Mouse (Mus musculus) adrenal gland, postnatal 36 days (tissue): ENCODE data around the gene Sucnr1. TPM values are rescaled to one million over a fixed set of nuclear protein-coding genes. Genes with fewer than 3 reads are reported as not detected.
A peak's percentile ranks its signal among the peaks of the same experiment; 100 is the strongest.
"Not testable (repeated sequence)": the region's sequence is repeated elsewhere in the genome, so short reads cannot be mapped to it uniquely, and the experiment has no call there.

Experiments
- DNase-seq, 2 experiments: peaks; one replicate each; pipeline ENCODE4 v3.0.0; 2021; ENCODE audit warnings: mixed read lengths in 1 of 2
- long read RNA-seq, 2 experiments: library from polyadenylated mRNA; stranded (forward); transcript quantifications; one replicate each; pipeline ENCODE4 v2.0.0; 2021; ENCODE audit warnings: borderline sequencing depth in 2 of 2
- total RNA-seq, 2 experiments: library from RNA; stranded (reverse); gene quantifications; 2 replicates each; pipeline ENCODE4 v1.2.3; 2021

Gene Sucnr1
- total RNA-seq = 1 to 10 TPM in 1 of 2 experiments, under 1 TPM in 1; 0.53 to 1.6 TPM
- long read RNA-seq, experiment 1, partial matches to known transcripts = 0 of 1 reads
- long read RNA-seq, experiment 1, other reads (novel, unspliced or antisense) = 0 of 1 reads
- long read RNA-seq, experiment 2 = 0 reads

- peak in 1 of 2 experiments; percentile 9 for DNase-seq
These were observed at the start of gene Sucnr1 for GRCm38 (mm10) chr3:60081648-60082047. Gene Sucnr1, plus strand, starts transcription at chr3:60081869.

DNA sequence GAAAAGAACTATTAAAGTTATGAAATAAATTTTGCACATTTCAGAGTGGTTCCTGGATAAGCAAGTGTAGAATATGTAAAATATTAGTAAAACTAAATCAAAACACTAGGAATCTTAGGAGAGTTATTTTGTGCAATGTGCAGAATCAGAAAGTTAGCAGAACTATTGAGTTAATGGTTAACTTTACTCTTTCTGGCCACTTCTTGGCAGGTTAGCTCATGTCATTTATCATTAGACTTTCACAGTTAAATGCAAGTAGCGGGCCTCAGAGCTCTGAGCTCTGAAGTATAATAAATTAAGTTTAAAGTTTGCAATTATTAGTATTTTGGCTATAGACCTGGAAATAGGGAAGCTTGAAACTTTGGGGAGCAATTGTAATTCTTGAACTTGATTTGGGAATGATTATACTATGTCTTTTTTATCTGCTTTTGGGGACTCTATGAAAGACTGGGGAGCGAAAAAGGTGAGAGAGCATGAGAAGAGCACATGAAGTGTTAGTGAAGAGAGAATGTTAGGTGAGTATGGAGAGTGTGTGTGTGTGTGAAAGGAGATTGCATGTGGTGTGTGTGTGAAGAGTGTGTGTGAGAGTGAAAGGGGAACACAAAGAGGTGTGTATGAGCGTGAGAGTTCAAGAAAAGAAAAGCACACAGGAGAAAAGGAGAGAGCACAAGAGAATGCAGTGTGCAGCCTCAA, 35.3 kb upstream of the Sucnr1 start:
- no peak for DNase-seq

DNA sequence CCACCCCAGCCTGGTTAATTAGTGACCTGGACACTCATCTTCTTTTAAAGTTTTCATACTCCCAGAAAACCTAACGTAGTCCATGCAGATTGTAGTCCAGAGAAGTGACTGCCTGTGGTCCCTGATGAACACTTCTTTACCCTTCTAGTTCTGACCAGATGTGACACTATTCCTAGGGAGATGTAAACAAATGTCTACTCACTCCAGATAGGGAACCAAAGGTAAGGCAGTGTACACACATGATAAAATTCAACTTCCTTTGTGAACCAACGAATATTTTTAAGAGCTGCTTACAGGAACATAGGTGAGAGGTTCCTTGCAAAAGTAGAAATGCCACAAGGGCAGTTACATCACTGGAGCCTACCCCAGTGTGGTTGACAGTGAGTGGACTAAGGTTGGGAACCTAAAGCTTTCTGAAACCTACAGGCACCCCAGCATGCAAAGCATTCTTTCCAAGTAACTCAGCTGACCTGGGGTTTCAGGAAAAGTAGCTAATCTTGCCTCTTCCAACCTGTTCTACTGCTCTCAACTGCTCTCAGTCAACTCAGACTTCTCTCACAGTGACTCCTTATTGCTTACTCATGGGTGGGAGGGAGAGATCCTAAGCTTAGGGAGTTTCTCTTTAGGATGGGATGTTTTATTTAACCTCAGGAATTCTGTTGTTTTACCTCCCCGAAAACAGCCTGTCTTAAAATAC, 28.3 kb upstream of the Sucnr1 start:
- no peak for DNase-seq

- no peak for DNase-seq
These were observed 27.7 kb upstream of the Sucnr1 start for GRCm38 (mm10) chr3:60053931-60054330.

DNA sequence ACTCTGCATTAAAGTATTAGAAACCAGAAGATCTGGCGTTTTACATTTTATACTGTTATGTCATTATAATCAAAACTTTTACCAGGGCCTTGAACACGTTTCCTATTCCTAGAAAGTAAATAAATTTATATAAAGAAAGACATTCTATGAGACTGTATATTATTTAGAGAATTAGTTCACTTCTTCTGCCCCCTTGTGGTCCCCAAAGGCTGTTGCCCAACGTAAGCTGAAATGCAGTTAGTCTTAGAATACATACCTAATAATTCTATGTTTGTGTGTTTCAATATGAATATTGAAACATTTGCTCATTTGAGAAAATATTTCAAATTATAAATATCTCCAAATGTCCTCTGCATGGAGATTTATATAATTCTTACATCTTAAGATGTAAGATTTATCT, 25.2 kb upstream of the Sucnr1 start:
- peak in 1 of 2 experiments; percentile 2 for DNase-seq

DNA sequence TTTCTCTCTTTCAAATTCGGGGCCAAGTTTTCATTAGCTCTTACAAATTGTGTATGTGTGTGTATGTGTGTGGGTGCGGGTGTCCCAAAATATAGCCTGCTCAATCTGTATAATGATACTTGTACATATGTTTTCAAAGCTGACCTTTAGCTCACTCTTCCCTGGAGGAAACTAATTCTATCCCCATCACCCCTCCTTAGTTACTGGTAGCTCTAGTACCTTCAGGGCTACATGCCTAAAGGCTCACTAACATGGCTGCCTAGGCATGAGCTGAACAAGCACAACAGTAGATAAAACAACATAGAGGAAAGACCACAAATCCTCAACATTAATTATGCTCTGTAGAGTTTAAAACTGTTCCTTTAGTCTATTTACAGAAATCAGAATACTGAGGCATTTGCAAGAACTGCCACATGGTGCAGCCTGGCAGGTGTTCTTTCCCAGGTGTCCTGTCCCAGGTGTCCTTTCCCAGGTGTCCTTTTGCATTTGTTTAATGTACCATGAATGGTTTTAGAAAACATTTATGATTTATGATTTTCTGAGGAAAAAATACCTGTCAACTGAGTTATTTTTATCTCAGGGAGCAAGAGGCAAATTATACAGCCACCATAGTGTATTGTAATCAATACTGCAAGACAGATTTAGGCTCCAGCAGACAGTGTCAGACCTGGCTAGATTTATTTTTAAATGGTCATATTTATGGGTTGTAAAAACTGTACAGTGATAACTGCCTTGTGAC, 24.4 kb upstream of the Sucnr1 start:
- no peak for DNase-seq

GRCm38 (mm10) chr3:60057809-60058082, 23.9 kb upstream of the Sucnr1 start:
- no peak for DNase-seq

DNA sequence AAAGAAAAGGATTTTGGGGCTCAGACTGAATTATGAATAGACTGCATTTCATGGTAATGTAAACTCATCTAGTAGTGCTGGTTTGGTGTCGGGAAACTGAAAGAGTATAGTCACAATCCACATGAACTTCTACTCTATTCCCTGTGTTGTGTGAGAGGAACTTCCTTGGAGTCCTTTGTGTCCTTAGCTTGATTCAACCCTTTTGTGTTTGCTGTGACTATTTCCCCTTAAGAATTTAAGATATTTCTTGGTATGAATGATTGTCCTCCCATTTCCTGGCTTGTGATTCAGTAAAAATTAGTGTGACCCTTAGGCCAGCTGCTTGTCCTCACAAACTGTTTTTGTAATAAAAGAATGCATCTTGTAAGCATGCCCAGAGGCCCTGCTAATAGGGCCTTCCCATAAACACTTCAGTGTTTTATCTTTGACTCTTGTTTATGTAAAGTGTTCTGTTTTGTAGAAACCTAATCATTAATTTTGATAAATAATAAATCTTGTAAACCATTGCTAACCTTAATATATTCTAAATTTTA, 2.7 kb upstream of the Sucnr1 start:
- DNase-seq = peak in 1 of 2 experiments; percentile 2

DNA sequence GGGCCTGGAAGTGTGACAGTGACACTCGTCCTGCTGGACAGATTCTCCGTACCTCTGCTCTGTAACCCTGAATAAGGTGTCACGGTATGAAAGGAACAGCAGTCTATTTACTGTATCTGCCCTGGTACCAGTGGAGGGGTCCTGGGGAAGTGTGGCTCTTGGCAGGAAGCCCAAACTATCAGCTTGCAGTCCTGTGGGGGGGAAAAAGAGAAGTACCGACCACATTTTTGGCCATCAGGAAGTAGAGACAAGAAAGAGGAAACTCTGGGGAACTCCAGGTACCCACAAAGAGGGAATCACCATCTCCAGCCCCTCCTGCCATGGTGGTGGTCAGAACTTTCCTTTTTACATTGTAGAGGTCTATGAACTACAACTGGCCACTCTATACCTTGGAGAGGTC, 1.1 kb upstream of the Sucnr1 start:
- DNase-seq = peak in 1 of 2 experiments; percentile 7

DNA sequence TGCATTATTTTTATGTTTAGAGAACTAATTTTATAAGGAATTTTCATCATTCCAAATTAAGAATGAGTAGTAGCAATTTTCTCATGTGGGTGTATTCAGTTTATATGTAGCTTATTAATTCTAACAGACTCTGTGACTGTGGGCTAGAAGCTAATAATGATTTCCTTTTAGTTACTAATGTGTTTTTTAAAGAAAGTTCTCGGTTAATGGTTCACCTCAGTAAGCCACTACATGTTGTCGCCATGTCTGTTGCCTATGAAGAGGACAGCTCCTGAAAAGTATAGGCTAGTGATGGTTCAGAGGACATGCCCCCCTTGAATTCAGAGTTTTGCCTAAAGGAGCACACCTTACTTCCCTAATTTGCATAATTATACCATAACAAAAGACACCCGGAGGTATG, 1.1 kb downstream of the Sucnr1 start:
- no peak for DNase-seq

- DNase-seq = no peak
These were observed 4.1 kb downstream of the Sucnr1 start for GRCm38 (mm10) chr3:60085729-60086128.

GRCm38 (mm10) chr3:60091321-60091720, 9.7 kb downstream of the Sucnr1 start:
- no peak for DNase-seq

DNA sequence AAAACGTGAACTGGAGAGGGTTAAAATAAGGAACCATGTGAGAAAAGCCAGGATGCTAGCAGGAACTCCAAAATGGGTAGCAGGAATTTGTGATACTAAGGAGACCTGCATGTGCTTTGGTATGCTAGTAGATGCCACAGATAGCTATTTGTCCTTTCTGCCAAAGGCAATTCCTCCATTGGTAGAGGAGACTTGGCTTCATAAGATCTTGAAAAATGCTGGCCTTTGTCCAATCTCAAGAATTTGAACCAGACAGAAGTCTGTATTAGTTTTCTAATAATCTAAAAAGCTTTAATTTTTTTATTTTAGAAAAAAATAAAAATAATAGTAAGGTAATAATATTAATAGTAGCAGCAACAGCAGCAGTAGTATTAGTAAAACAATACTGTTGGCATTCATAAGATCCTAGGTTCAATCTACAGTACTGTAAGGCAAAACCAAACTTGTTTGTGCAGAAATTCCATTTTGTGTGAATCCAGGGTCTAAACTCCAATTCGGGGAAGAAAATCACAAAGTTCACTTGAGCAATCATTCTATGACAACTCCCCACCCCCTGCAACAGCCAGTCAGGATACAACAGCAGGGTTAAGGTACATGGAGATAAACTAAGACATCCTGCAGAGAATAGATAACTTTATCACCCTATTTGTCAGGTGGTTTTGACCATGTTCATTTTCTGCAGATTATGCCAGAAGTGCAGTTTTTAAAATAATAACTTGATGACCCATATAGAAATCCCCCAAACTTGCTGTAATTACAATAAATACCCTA, 12.9 kb downstream of the Sucnr1 start:
- DNase-seq = no peak

DNA sequence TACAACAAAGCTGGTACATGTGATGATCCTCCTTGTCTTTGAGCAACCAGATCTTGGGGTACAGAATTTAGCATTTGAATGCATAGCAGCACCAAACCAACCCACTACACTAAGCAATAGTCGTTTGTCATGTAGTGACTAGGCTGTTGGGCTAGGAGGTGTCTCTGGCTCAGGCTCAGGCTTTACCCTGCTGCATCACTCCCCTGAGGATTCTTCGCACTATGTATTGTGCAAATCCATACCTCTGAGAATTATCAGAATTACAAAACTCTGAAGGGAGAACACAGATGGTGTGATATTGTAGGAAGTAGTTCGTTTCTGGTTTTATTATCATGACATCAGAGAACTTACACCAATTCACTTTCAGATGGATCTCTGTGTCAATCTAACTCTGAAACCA, 15.3 kb downstream of the Sucnr1 start:
- no peak for DNase-seq

DNA sequence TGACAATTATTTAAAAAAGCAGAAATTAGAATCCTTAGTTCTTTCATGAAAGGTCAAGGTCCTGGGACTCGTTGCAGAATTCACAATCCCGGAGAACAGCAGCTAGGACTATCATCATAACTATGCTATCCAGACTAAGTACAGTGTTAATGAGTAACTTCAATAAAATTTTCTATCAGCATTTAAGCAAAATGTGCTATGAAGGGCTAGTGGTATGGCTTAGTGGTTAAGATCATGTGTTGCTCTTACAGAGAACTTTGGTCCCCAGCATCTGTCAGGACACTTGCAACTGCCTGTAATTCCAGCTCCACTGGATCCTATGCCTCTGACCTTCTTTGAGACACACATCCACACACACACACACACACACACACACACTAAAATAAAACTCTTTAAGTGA, 15.8 kb downstream of the Sucnr1 start:
- no peak for DNase-seq

DNA sequence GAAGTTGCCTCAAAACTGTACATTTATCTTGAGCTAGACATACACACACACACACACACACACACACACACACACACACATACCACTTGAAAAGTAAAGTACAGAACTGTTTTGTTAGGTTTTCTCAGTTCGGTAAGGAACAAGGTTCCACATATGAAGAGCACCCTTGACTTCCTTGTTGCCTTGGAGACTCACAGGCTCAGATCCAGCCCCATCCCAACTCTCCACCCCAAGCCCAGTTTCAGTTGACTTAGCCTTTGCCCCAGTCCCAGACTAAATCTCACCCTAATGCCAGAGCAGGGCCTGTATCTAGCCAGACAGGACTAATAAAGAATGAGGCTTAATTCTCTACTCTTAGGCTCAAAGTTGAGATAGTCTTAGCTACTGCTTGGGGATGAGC, 16.9 kb downstream of the Sucnr1 start:
- DNase-seq = peak in 1 of 2 experiments; percentile 35

GRCm38 (mm10) chr3:60104462-60105109, 22.9 kb downstream of the Sucnr1 start:
- no peak for DNase-seq

GRCm38 (mm10) chr3:60106446-60106845, 24.8 kb downstream of the Sucnr1 start:
- not testable (repeated sequence) for DNase-seq

DNA sequence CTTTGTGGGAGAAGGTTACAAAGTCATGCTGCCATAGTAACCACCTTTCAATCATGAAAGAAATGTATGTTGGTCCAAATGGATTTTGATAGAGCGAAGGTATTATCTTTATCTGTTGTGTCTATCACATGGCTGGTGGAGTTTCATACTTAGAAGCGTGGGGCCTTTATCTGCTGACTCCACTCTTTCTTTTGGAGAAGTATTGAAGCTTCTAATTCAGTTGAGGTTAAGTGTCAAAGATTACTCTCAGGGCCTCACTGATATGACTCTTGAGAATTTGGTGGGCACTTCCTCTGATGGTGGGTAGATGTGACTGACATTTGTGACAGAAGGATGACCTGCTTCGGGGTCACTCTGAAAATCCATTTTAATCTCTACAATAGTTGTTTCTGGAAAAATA, 26.1 kb downstream of the Sucnr1 start:
- no peak for DNase-seq

DNA sequence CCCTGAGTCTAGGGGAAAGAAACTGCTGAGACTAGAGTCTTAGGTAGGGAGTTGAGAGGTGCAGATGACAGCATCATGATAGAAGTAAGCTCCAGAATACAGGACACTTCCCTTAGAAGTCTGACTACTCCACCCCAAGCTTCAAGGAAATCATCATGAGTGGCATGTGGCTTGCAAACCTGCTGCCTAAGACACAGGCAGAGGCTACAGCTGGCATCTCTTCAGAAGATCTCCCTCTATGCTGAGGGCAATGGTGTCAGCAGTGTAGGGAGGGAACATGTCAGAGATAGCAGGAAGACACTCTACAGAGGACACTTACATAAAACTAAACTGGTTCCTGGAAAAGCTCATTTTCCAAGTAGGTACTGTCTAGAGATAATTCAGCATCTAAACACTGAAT, 27.1 kb downstream of the Sucnr1 start:
- DNase-seq = no peak

DNA sequence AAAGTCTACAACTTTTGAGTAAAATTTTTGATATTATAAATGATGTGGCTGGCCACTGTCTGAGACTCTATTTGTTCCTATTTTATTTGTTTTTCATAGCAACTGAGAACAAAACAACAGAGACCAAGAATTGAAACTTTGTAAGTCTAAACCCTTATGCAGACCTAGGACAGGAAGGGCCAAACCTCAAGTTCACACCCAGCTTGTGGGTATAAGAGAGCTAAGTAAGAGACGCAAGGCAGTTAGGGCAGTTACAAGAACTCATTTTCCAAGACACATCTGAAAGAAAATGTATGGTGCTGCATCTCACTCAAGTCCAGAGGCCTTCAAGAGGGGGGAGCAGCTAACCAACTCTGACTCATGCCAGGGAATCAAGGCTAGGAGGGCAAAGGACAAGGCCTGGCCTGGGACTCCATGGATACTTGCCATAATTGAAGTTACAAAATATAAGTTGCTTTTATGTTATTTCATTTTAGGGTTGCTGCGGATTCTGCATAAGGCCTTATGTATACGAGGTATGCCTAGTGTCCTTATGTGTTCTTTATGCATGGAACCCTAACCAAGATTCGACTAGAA, 29.6 kb downstream of the Sucnr1 start:
- DNase-seq = peak; percentile 30 to 41
